Mouse (Mus musculus) spleen, postnatal 4 days (tissue): ENCODE data around the gene Hist1h1d.
A peak's percentile ranks its signal among the peaks of the same experiment; 100 is the strongest.
"Not testable (repeated sequence)": the region's sequence is repeated elsewhere in the genome, so short reads cannot be mapped to it uniquely, and the experiment has no call there.

Source experiments
- DNase-seq, 2 experiments: peaks; one replicate each; pipeline ENCODE4 v3.0.0; 2022; ENCODE audit warnings: low spot score in 2 of 2

Hist1h1d gene

DNA sequence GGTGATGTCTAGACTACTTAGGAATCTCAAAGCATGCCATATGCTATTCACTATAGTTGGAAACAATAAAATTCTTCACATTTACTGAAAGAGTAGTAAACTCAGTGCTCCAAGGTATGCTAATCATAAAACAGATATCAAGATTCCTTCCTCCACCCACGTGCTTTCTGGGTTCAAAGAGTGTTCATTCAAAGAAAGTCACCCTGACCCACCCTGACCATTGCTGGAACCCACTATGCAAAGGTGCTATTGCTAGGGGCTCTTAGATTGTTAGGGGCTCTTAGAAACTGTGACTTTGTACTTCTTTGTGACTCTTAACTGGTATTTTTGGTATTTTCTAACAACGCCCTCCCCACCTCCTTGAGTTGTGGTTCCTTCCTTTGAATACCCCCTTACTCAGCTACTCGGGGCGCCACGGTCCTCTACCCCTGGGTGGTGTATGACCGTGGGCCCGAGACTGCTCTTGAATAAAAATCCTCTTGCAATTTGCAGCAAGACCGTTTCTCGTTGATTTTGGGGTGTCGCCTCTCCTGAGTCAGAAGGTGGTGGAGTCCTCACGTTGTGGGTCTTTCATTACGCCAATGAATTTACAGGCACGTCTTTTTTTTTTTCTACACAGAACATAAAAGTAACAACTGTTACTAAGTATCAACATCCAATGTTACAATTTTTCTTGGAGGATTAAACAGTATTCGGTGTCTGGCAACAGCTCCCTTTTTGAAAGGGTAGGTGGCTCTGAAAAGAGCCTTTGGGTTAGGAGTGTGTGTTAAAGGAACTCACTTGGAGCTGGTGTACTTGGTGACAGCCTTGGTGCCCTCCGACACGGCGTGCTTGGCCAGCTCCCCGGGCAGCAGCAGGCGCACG lies 20.2 kb downstream of the Hist1h1d start:
- DNase-seq: peak in 1 of 2 experiments; percentile 78

DNA sequence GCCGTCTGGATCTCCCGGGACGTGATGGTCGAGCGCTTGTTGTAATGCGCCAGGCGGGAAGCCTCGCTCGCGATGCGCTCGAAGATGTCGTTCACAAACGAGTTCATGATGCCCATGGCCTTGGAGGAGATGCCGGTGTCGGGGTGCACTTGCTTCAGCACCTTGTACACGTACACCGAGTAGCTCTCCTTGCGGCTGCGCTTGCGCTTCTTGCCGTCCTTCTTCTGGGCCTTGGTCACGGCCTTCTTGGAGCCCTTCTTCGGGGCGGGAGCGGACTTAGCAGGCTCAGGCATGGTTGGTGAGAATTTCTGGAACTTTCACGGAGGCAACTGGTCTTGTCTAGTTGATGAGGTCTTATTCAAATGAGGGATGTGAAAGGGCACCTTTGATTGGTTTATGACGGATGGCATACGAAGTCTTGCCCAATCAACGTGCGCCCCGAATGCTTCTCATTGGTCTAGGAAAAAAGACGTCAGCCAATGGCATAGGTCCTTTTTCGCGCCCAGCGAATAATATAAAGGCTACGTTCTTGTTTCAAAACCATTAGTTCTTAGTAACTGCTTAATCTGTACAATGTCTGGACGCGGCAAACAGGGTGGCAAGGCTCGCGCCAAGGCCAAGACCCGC lies 20.9 kb downstream of the Hist1h1d start, which contains the start of the genes Hist1h2bf and Hist1h2ad:
Hist1h2bf (minus strand) TSS at position 299 of the 627 bp plus-strand sequence.
Hist1h2ad (plus strand) TSS at position 484 of the 627 bp plus-strand sequence.
- peak; percentile 91 to 93 for DNase-seq

DNA sequence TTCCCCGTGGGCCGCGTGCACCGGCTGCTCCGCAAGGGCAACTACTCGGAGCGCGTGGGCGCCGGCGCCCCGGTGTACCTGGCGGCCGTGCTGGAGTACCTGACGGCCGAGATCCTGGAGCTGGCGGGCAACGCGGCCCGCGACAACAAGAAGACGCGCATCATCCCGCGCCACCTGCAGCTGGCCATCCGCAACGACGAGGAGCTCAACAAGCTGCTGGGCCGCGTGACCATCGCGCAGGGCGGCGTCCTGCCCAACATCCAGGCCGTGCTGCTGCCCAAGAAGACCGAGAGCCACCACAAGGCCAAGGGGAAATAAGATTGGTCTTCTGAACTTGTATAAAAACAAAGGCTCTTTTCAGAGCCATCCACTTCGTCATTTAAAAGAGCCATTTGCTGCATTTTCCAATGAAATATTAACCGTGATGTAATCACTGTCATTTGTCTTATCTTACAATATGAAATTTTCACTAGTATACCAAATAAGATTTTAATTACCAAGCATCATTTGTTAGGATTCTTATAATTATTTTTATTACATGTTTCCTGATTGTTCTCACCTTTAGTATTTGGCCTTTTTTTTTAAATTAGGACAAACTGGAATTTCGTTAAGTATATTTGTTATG lies 21.6 kb downstream of the Hist1h1d start:
- DNase-seq: peak in 1 of 2 experiments; percentile 60

DNA sequence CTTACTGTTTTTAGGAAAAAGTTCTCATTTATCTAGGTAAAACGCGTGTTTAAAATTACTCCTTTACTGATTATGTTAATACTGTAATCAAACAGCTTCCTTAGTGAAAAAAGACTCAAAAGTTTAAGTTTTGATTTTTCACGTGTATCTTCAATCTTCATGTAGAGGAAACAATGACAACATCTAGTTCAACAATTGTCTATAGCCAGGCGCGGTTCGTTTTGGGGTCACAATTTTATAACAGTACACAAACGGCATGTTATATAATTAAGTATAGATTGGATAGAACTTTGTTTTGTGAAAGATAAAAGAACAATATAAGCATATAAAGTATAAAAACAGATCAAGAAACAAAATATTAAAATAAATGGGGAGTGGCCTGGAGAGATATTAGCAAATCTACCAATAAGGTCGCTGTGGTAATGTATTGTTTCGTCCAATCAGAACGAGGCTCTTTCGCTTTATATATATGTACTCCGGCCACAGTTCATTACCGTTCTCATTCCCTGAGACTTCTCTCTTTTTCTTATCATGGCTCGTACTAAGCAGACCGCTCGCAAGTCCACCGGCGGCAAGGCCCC lies 22.3 kb downstream of the Hist1h1d start, which contains the start of gene Hist1h3d:
Hist1h3d (plus strand) TSS at position 493 of the 581 bp plus-strand sequence.
- peak; percentile 79 to 82 for DNase-seq

DNA sequence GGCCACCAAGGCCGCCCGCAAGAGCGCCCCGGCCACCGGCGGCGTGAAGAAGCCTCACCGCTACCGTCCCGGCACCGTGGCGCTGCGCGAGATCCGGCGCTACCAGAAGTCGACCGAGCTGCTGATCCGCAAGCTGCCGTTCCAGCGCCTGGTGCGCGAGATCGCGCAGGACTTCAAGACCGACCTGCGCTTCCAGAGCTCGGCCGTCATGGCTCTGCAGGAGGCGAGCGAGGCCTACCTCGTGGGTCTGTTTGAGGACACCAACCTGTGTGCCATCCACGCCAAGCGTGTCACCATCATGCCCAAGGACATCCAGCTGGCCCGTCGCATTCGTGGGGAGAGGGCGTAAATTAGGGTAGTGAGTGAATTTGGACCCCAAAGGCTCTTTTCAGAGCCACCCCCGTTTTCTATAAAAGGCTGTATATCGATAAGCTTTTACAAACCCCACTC lies 22.8 kb downstream of the Hist1h1d start:
- DNase-seq: not testable (repeated sequence)

DNA sequence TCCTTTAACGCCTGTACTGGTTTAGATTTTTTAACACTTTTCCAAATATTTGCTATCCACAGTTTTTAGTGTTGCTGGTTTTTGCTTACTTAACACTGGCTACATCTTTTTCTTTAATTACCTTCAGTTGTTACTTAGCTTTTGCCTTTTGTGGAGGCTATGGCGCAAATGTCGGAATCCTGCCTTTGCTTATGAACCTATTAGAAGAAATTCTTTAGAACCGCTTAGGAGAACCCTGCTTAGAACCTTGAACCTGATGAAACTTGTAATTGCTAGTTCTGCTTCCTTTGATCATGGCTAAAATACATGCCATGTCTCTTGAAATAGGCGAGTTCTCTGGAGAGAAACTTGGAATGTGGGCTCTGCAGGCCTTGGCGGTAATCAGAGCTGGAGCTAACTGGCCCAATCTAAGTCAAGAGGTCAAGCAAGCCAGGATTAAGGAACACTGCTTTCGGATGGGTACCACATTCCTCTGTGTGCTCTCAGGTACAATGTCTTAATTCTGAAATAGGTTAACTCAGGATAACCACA lies 23.4 kb downstream of the Hist1h1d start:
- no peak for DNase-seq

DNA sequence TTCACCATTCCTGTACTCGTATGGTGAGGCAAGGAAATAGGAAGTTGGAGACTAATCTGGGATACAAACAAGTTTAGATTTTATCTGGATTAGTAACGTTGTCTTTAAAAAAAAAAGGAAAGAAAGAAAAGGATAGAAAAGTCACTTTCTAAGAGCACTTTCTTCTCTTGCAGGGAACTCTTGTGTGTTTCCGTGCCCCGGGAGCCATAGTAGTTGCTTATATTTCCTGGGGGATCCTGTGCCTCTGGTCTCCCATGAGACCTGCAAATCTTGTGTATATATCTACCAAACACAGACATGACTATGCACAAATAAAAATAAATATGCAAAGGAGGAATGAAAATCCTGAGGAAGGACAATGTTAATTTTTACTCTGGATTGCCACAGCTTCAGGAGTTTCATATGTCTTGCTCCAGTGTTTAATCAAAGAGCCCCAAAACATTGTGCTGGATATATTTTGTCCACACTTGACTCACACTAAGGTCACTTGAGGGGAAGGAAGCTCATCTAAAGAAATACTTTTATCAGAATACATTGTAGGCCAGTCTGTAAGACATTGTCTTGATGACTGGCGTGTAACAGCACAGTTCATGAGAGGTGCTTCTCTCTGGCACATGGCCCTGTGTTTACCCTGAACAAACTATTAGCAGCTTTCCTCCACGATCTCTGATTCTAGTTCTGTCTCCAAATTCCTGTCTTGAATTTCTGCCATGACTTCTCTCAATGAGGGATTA lies 24.0 kb downstream of the Hist1h1d start:
- DNase-seq: no peak

DNA sequence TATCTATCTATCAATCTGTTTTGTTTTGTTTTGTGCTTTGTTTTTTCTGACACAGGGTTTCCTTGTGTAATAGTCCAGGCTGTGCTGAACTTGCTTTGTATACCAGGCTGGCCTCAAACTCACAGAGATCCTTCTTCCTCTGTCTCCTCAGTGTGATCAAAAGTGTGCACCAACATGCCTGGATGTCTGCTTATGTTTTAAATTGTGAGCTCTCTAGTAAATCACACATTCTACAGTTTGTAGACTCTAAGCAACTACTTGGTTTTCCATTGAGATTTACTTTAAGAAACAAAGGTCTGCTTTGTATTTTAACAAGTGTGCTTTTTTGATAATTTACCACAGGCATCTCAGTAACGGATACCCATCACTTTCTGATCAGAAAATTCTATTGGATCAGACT lies 24.8 kb downstream of the Hist1h1d start:
- DNase-seq: no peak

DNA sequence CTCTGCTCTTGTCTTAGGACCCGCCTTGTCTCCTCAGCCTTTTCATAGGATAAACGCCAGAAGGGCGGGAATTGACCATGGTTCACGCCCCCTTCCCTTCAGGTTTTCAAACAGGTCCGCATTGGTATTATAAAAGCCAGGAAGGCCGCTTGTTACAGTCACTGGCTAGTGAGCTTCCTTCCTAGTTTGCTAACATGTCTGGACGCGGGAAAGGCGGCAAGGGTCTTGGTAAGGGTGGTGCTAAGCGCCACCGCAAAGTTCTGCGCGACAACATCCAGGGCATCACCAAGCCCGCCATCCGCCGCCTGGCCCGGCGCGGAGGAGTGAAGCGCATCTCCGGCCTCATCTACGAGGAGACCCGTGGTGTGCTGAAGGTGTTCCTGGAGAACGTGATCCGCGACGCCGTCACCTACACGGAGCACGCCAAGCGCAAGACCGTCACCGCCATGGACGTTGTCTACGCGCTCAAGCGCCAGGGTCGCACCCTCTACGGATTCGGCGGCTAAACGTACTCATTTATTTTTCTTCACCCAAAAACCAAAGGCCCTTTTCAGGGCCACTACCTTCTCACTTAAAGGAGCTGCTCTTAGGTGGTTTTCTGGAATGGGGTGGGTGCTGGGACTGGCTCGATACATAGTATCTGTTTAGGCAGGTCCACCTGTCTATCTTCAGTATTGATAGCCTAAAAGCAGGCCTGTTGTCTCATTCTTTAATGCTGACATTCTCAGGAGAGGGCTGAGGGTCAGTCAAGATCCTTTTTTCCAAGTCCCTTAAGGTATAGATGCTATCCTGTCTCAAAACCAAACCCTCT lies 28.6 kb downstream of the Hist1h1d start, which contains the start of gene Hist1h4d:
Hist1h4d (plus strand) TSS at position 191 of the 811 bp plus-strand sequence.
- DNase-seq: peak; percentile 96 to 97

DNA sequence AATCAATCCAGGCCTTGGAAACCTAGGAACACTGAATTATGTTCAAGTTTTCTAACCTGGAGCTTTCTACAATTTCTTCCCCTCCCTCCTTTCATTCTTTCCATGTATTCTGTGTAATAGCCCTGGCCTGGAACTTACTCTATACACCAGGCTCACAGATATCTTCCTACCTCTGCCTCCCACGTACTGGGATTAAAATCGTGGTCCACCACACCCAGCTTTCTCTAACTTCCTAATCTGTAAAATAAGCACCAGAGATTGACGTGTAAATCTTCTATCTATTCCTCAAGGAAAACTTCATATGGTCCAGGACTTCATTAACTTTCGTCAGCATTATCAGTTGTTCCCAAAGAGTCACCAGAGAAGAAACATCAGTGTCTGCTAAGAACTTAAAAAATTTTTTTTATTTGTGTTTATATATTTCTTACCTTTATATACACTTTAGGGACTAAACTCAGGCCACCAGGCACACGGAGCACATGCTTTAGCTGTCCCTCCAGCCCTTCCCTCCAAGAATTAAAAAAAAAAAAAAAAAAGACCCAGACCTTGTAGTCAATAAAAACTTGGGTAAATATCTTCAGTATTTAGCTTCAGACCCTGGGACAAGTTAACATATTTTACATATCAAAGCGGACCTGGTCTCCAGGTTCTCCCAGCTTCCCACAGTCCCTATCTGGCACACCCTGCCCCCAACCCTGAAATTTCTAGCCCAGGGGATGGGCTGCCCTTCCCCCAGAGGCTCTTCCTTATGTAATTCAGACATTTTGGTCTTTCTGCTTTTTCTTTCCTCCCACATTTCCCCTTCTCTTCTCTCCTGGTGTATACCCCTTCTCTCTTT lies 29.4 kb downstream of the Hist1h1d start:
- peak in 1 of 2 experiments; percentile 62 for DNase-seq

DNA sequence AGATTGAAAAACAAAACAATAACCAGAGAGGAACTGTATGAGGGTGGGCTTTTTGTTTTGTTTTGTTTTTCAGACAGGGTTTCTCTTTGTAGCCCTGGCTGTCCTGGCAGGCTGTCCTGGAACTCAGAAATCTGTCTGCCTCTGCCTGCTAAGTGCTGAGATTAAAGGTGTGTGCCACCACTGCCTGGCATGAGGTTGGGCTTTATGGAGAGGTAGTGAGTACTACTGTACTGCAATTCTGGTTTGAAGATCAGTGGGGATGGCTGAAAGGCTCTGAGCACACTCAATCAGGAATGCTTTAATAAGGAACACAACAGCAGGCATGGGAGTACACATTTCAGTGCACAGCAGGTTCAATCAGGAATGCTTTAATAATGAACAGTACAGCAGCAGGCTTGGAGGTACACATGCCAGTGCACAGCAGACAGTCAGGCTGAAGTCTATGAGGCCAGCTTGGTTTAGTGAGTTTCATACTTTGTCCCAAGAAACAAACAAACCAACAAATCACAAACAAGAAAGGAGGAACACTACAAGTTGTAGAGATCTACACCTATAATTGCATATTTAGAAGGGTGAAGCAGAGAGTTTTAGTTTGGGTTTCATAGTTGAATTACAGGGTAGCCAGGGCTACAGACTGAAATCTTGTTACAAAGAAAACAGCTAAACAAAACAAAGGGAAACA lies 30.5 kb downstream of the Hist1h1d start:
- peak in 1 of 2 experiments; percentile 63 for DNase-seq

DNA sequence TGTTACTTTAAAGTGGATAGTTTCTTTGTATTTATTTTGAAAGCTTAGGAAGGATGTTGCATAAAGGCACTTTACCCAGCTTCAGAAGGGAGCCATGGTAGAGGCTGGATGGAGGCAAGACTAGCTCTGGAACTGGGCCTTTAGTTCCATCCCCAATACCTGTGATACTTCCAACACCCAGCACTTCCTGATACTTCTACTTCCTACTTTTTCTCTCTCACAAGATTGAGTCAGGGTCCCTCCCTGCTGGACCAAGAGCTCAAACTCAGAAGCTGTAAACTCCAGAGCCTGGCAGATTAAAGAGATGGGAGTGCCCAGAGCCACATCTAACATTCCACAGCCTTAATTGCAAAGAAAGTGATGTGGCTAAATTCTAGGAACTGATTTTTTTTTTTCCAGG lies 31.3 kb downstream of the Hist1h1d start:
- DNase-seq: peak in 1 of 2 experiments; percentile 60

DNA sequence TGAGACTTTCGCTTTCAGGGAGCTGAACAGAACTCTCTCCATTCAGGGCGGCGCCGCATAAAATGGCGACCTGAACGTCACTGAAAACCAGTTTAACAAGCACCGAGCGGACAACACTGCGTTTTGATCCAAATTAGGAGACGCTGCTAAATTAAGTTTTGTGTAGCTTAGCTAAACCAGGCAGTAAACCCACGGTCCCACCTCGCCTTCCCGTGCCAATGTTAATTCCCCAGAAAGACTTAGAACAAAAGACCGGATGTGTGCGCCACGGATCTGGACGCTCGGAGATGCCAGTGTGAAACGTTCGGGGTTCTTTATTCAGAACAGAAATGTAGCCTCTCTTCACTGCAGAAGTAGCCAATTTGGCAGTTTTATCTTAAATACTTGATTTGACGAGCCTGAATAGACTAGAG lies 32.0 kb downstream of the Hist1h1d start:
- DNase-seq: peak; percentile 81 to 91

DNA sequence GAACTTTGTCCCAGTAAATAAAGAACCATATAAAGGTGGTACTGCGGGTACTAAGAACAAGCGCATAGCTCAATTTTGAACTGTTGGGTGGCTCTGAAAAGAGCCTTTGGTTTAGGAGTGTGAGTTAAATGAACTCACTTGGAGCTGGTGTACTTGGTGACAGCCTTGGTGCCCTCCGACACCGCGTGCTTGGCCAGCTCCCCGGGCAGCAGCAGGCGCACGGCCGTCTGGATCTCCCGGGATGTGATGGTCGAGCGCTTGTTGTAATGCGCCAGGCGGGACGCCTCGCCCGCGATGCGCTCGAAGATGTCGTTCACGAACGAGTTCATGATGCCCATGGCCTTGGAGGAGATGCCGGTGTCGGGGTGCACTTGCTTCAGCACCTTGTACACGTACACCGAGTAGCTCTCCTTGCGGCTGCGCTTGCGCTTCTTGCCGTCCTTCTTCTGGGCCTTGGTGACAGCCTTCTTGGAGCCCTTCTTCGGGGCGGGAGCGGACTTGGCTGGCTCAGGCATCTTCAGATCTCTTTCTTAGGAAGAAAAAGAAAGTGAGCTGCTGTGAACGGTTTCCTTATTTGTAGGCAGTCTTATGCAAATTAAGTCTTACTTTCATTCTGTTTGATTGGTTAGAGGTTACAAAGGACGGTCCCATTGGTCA lies 32.5 kb downstream of the Hist1h1d start:
- peak; percentile 81 to 89 for DNase-seq

DNA sequence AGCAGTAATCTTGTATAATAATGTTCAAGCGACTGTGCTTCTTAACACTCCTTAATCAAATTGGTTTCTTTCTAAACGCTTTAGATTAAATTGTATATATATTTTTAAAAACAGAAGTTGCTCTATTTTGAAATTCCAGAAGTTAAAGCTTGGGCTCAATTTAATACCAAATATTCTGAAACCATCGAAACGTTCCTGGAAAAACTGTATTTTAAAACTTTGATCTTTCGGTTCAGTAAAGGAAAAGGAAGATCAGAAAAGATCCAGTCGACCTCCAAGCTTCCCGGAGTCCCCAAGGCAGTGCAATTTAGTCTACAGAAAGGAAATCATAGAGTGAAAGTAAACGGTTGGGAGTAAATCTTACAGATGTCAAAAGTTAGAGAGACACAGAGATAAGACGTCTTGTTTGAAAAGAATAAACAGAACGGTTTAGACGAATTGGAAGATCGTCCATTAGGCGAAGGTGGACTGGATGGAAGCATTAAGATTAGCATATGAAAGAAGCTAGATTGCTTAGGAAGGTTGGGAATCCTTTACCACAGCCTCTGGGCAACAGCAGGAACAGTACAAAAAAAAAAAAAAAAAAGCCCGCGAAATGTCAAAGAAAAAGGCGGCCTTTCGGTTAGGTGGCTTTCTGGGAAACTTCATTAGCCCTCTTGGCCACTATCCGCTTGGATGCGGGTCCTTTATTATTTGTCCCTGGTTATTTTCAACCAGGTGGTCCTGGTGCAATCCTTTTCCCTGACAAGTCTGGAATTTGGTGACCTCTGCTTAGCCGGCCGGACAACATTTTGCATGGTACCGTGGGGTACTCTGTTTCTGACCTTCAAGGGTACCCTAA lies 33.3 kb downstream of the Hist1h1d start:
- peak in 1 of 2 experiments; percentile 71 for DNase-seq

DNA sequence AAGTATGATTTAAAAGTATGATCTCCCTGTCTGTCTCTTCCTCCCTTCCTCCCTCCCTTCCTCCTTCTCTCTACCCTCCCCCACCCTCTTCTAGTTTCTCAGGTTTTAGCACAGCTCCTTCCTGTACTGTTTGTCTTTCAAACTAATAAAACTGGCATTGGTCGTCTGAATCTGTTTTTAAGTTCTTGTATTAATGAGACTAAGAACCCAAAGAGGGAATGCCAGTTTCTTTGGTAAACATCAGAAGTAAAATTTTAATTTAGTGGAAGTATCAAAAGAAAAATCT lies 33.8 kb downstream of the Hist1h1d start:
- no peak for DNase-seq

DNA sequence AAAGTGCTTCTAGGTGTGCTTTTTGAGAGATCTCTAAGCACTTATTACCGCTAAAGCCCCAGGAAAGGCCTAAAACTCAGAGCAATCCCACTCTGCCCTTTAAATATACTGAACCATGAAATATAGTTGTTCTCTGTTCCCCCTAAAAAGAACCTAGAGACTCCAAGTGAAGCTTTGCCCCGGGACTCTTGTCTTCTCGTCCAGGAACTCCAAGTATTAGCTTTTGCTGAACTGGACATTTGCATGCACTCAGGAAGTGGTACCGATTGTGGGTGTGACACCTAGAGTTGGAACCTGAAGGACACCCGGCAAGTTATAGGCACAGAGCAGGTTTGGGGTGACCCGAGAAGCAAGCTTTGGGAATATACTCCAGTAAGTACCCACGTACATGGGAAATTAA lies 38.1 kb downstream of the Hist1h1d start:
- no peak for DNase-seq
